Mouse (Mus musculus) kidney, adult 2 months (tissue): ENCODE results near the gene Ccdc33. TPM values are rescaled to one million over a fixed set of nuclear protein-coding genes. Genes with fewer than 3 reads are reported as not detected.

Experiments used
- DNase-seq: peaks from one replicate; pipeline ENCODE4 v3.0.0; 2021
- H3K27ac ChIP-seq: fragments of 200-500 bp; 2 replicates; pipeline ENCODE4 v1.5.1; 2012; ENCODE audit warnings: low read depth, low read length, control low read depth, inconsistent platforms; ENCODE audit not compliant: insufficient read depth
- H3K27me3 ChIP-seq: fragments of 200-500 bp; replicated peaks from 2 replicates; pipeline ENCODE4 v1.6.1; 2012; ENCODE audit warnings: mild to moderate bottlenecking, moderate library complexity, low read length, inconsistent platforms; ENCODE audit not compliant: control insufficient read depth, insufficient read depth
- H3K36me3 ChIP-seq: fragments of 200-500 bp; 2 replicates; pipeline ENCODE4 v1.6.1; 2012; ENCODE audit warnings: mild to moderate bottlenecking, moderate library complexity, low read length, inconsistent platforms; ENCODE audit not compliant: control insufficient read depth, insufficient read depth
- H3K4me1 ChIP-seq: fragments of 200-500 bp; 2 replicates; pipeline ENCODE4 v1.6.1; 2011; ENCODE audit warnings: low read length; ENCODE audit not compliant: control insufficient read depth, insufficient read depth
- H3K4me3 ChIP-seq: fragments of 200-500 bp; 2 replicates; pipeline ENCODE4 v1.5.1; 2011; ENCODE audit warnings: mild to moderate bottlenecking, low read depth, low read length, control low read depth; ENCODE audit not compliant: insufficient read depth
- CTCF ChIP-seq: fragments of 200-500 bp; conservative IDR thresholded peaks from 2 replicates; pipeline ENCODE4 v1.5.1; 2011; ENCODE audit warnings: low read depth, mild to moderate bottlenecking, control low read depth, low read length, moderate library complexity, mixed read lengths; ENCODE audit not compliant: insufficient read depth, insufficient read length
- POLR2A ChIP-seq: fragments of 200-500 bp; IDR thresholded peaks from one replicate; pipeline ENCODE4 v1.6.1; 2011; ENCODE audit warnings: low read depth, low read length, control low read depth
- WGBS: fragments of 180-500 bp; shearing (Covaris S2); methylation state at CpG from one replicate; pipeline ENCODE4 v1.1.7; 2018; 5-methylcytosine and 5-hydroxymethylcytosine counted together
- polyA plus RNA-seq: library from polyadenylated mRNA; depleted of rRNA; stranded (reverse); fragments of >200 nt; gene quantifications from 2 replicates; pipeline ENCODE4 v1.2.3, GENCODE M21; 2012

Ccdc33 gene
- polyA plus RNA-seq, 1 experiment, result not detected

- H3K36me3 ChIP-seq, result no peaks in the 10 kb centered on the region
- no peaks in the 10 kb centered on the region for H3K27me3 ChIP-seq
- no peak overlapping the region for H3K4me3 ChIP-seq
- H3K4me1 ChIP-seq, result no peaks in the 10 kb centered on the region
- TF ChIP-seq POLR2A, result no peak
- no peak for TF ChIP-seq CTCF
- DNase-seq, result no peak
- no peak overlapping the region for H3K27ac ChIP-seq
- WGBS, result 73% methylated on average over 1 of the region's 1 CpGs
These were observed 26.0 kb upstream of the Ccdc33 start for GRCm38 (mm10) chr9:58144664-58145063.

GRCm38 (mm10) chr9:58143419-58143818, 24.8 kb upstream of the Ccdc33 start:
- Histone ChIP-seq H3K27me3 (no peaks in the 10 kb centered on the region), H3K4me3 (no peak overlapping the region), H3K4me1 (no peaks in the 10 kb centered on the region), H3K36me3 (no peaks in the 10 kb centered on the region), H3K27ac (no peak overlapping the region)
- TF ChIP-seq POLR2A (no peak), CTCF (no peak)
- WGBS, result 62% methylated on average over 7 of the region's 7 CpGs
- no peak for DNase-seq

- Histone ChIP-seq H3K4me3 (no peak overlapping the region), H3K27me3 (no peaks in the 10 kb centered on the region), H3K27ac (no peak overlapping the region), H3K36me3 (no peaks in the 10 kb centered on the region), H3K4me1 (no peaks in the 10 kb centered on the region)
- peak; percentile 58 for DNase-seq
- 42% methylated on average over 6 of the region's 6 CpGs for WGBS
- TF ChIP-seq CTCF (no peak), POLR2A (no peak)
These were observed 21.3 kb upstream of the Ccdc33 start for GRCm38 (mm10) chr9:58139947-58140346.

- no peaks in the 10 kb centered on the region for H3K4me1 ChIP-seq
- 54% methylated on average over 2 of the region's 2 CpGs for WGBS
- DNase-seq, result no peak
- no peaks in the 10 kb centered on the region for H3K27me3 ChIP-seq
- no peak overlapping the region for H3K27ac ChIP-seq
- TF ChIP-seq POLR2A (no peak), CTCF (no peak)
- no peaks in the 10 kb centered on the region for H3K36me3 ChIP-seq
- H3K4me3 ChIP-seq, result no peak overlapping the region
These were observed 17.3 kb upstream of the Ccdc33 start for GRCm38 (mm10) chr9:58135921-58136321.

- 38% methylated on average over 7 of the region's 7 CpGs for WGBS
- DNase-seq, result no peak
- H3K36me3 ChIP-seq, result no peaks in the 10 kb centered on the region
- no peak for TF ChIP-seq POLR2A
- TF ChIP-seq CTCF, result no peak
- no peaks in the 10 kb centered on the region for H3K27me3 ChIP-seq
- H3K27ac ChIP-seq, result no peak overlapping the region
- H3K4me1 ChIP-seq, result no peaks in the 10 kb centered on the region
- no peak overlapping the region for H3K4me3 ChIP-seq
These were observed 16.3 kb upstream of the Ccdc33 start for GRCm38 (mm10) chr9:58134906-58135305.

- no peaks in the 10 kb centered on the region for H3K27me3 ChIP-seq
- WGBS, result 29% methylated on average over 17 of the region's 17 CpGs
- TF ChIP-seq CTCF (no peak), POLR2A (no peak)
- H3K4me3 ChIP-seq, result no peak overlapping the region
- H3K4me1 ChIP-seq, result no peaks in the 10 kb centered on the region
- H3K36me3 ChIP-seq, result no peaks in the 10 kb centered on the region
- no peak for DNase-seq
- H3K27ac ChIP-seq, result no peak overlapping the region
These were observed 15.6 kb upstream of the Ccdc33 start for GRCm38 (mm10) chr9:58133893-58134884.

- WGBS, result 61% methylated on average over 7 of the region's 7 CpGs
- no peak overlapping the region for H3K27ac ChIP-seq
- no peaks in the 10 kb centered on the region for H3K36me3 ChIP-seq
- TF ChIP-seq POLR2A (no peak), CTCF (no peak)
- H3K27me3 ChIP-seq, result no peaks in the 10 kb centered on the region
- no peaks in the 10 kb centered on the region for H3K4me1 ChIP-seq
- peak; percentile 21 for DNase-seq
- no peak overlapping the region for H3K4me3 ChIP-seq
These were observed 13.1 kb upstream of the Ccdc33 start for GRCm38 (mm10) chr9:58131735-58132134.
